Mouse (Mus musculus) testis, adult 2 months (tissue): ENCODE results near the gene Cdkal1.

Source experiments
- CTCF ChIP-seq: fragments of 200-500 bp; IDR thresholded peaks from 2 replicates; pipeline ENCODE4 v1.5.1; 2012; ENCODE audit warnings: low read depth, mild to moderate bottlenecking, inconsistent platforms, low read length, moderate library complexity; ENCODE audit not compliant: control insufficient read depth, insufficient read depth, insufficient replicate concordance
- POLR2A ChIP-seq: fragments of 200-500 bp; IDR thresholded peaks from 2 replicates; pipeline ENCODE4 v1.6.1; 2012; ENCODE audit warnings: low read depth, mild to moderate bottlenecking, inconsistent platforms, low read length, moderate library complexity; ENCODE audit not compliant: control insufficient read depth

DNA sequence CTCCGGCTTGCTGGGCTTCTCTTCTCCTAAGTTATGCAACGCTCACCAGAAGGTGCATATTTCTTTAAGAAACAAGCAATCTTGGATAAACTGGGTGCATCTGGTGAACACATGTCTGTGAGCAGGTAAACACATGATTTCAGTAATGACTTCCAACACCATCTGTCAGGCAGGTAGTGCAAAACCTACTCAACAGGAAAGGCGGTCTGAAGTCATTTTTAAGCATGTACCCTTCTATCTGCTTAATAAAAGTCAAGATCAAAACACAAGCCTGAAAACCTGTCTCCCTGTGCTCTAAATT is 108.2 kb downstream of the Cdkal1 start:
- TF ChIP-seq CTCF (no peak), POLR2A (no peak)
